17 mouse cellular contexts compared by ENCODE assay signal in genomic region chr5:61985211-61985610, GRCm38 (mm10).
DNase-seq lines count a peak whose midpoint lies in the region; ATAC-seq and TF ChIP-seq lines count a peak whose summit lies in the region.
"Had no signal": no experiment of that assay in that cellular context is flagged by ENCODE, and none has a peak within 500 bp of the region (broad histone marks: within the 10 kb centered on the region; RNA-seq: fewer than 3 reads in every experiment).

No protein-coding gene starts in this region.

- H3K9me3 ChIP-seq in forebrain, embryonic 13.5 days (replicated peaks): no peaks in the 10 kb centered on the region
- no peaks in the 10 kb centered on the region for H3K9me3 ChIP-seq in forebrain, embryonic 12.5 days
- no peaks in the 10 kb centered on the region for H3K9me3 ChIP-seq in hindbrain, postnatal 0 days (ENCODE audit: low read length)
- no peaks in the 10 kb centered on the region for H3K9me3 ChIP-seq in hindbrain, embryonic 11.5 days (ENCODE audit: control insufficient read depth, low read length)
- H3K9me3 ChIP-seq: embryonic facial prominence, embryonic 13.5 days; forebrain, embryonic 15.5 days had no signal

- H3K4me1 ChIP-seq in forebrain, embryonic 13.5 days: no peaks in the 10 kb centered on the region
- no peaks in the 10 kb centered on the region for H3K4me1 ChIP-seq in forebrain, embryonic 12.5 days
- no peaks in the 10 kb centered on the region for H3K4me1 ChIP-seq in hindbrain, postnatal 0 days (ENCODE audit: insufficient read depth, low read length)
- H3K4me1 ChIP-seq in hindbrain, embryonic 11.5 days (replicated peaks; ENCODE audit: control insufficient read depth, insufficient read depth, low read length): no peaks in the 10 kb centered on the region
- H3K4me1 ChIP-seq: embryonic facial prominence, embryonic 13.5 days; forebrain, embryonic 15.5 days had no signal

- H3K27ac ChIP-seq in forebrain, embryonic 13.5 days: no peak overlapping the region
- no peak overlapping the region for H3K27ac ChIP-seq in forebrain, embryonic 12.5 days
- H3K27ac ChIP-seq in hindbrain, postnatal 0 days: no peak overlapping the region
- H3K27ac ChIP-seq in hindbrain, embryonic 11.5 days (ENCODE audit: low read depth, low read length): no peak overlapping the region
- H3K27ac ChIP-seq: embryonic facial prominence, embryonic 13.5 days; forebrain, embryonic 15.5 days had no signal

- H3K27me3 ChIP-seq in forebrain, embryonic 13.5 days: no peaks in the 10 kb centered on the region
- H3K27me3 ChIP-seq in forebrain, embryonic 12.5 days: no peaks in the 10 kb centered on the region
- no peaks in the 10 kb centered on the region for H3K27me3 ChIP-seq in hindbrain, postnatal 0 days (ENCODE audit: insufficient read depth, low read length)
- H3K27me3 ChIP-seq in hindbrain, embryonic 11.5 days (ENCODE audit: control insufficient read depth, insufficient read depth, low read length): no peaks in the 10 kb centered on the region
- H3K27me3 ChIP-seq: embryonic facial prominence, embryonic 13.5 days; forebrain, embryonic 15.5 days had no signal

- no peak for TF ChIP-seq POLR2A in brain, embryonic 14.5 days (IDR thresholded peaks at IDR 0.05; ENCODE audit: borderline replicate concordance, extremely low read depth, insufficient read depth, insufficient read length, poor library complexity, severe bottlenecking)

- WGBS in forebrain, embryonic 13.5 days: 36% methylated on average over 1 of the region's 1 CpGs
- WGBS in forebrain, embryonic 12.5 days: 39% methylated on average over 1 of the region's 1 CpGs
- WGBS in hindbrain, postnatal 0 days: 20% methylated on average over 1 of the region's 1 CpGs
- whole genome bisulfite sequencing in hindbrain, embryonic 11.5 days: 80% methylated on average over 1 of the region's 1 CpGs

- no peak overlapping the region for H3K9ac ChIP-seq in forebrain, embryonic 13.5 days
- H3K9ac ChIP-seq in forebrain, embryonic 12.5 days: no peak overlapping the region
- H3K9ac ChIP-seq in hindbrain, postnatal 0 days (replicated peaks; ENCODE audit: low read length): no peak overlapping the region
- H3K9ac ChIP-seq in hindbrain, embryonic 11.5 days (ENCODE audit: low read depth, low read length): no peak overlapping the region
- H3K9ac ChIP-seq: embryonic facial prominence, embryonic 13.5 days; forebrain, embryonic 15.5 days; forebrain, postnatal 0 days had no signal

- H3K4me2 ChIP-seq in forebrain, embryonic 13.5 days: no peak overlapping the region
- no peak overlapping the region for H3K4me2 ChIP-seq in forebrain, embryonic 12.5 days
- H3K4me2 ChIP-seq in hindbrain, postnatal 0 days (ENCODE audit: low read depth, low read length): no peak overlapping the region
- H3K4me2 ChIP-seq in hindbrain, embryonic 11.5 days (replicated peaks; ENCODE audit: low read depth, low read length): no peak overlapping the region
- H3K4me2 ChIP-seq: embryonic facial prominence, embryonic 13.5 days; forebrain, embryonic 15.5 days had no signal

- H3K36me3 ChIP-seq in forebrain, embryonic 13.5 days (ENCODE audit: poor library complexity, severe bottlenecking): no peaks in the 10 kb centered on the region
- no peaks in the 10 kb centered on the region for H3K36me3 ChIP-seq in forebrain, embryonic 12.5 days (replicated peaks)
- H3K36me3 ChIP-seq in hindbrain, postnatal 0 days (ENCODE audit: insufficient read depth, low read length): no peaks in the 10 kb centered on the region
- H3K36me3 ChIP-seq in hindbrain, embryonic 11.5 days (ENCODE audit: control insufficient read depth, insufficient read depth, low read length): no peaks in the 10 kb centered on the region
- H3K36me3 ChIP-seq: embryonic facial prominence, embryonic 13.5 days; forebrain, embryonic 15.5 days had no signal

- no peak for TF ChIP-seq CTCF in hindbrain, postnatal 0 days (IDR thresholded peaks at IDR 0.05; ENCODE audit: low read depth)
- TF ChIP-seq CTCF in brain, embryonic 14.5 days (IDR thresholded peaks at IDR 0.05; ENCODE audit: borderline replicate concordance, extremely low read depth, insufficient read depth, insufficient read length): no peak

- H3K4me3 ChIP-seq in forebrain, embryonic 13.5 days: no peak overlapping the region
- no peak overlapping the region for H3K4me3 ChIP-seq in forebrain, embryonic 12.5 days (replicated peaks)
- H3K4me3 ChIP-seq in hindbrain, postnatal 0 days (ENCODE audit: low read length): no peak overlapping the region
- no peak overlapping the region for H3K4me3 ChIP-seq in hindbrain, embryonic 11.5 days (ENCODE audit: low read depth, low read length)
- H3K4me3 ChIP-seq: embryonic facial prominence, embryonic 13.5 days; forebrain, embryonic 15.5 days had no signal

- DNase-seq in hindbrain, postnatal 0 days (ENCODE audit: low spot score): peak; percentile 4
- no peak for DNase-seq in hindbrain, embryonic 11.5 days (ENCODE audit: low spot score)
- DNase-seq in brain, embryonic 14.5 days (ENCODE audit: low read depth): peak; percentile 76
- DNase-seq in spleen, postnatal 10 days (ENCODE audit: low spot score in 2 of 2): no peak
- DNase-seq: adrenal gland, adult 2 months; adrenal gland, postnatal 10 days; adrenal gland, postnatal 25 days; cerebellum, adult 11-12 months; cerebellum, adult 2 months; cerebellum, adult 9-10 months; cerebellum, postnatal 10 days; cerebellum, postnatal 25 days; forebrain, postnatal 0 days had no signal

- ATAC-seq in forebrain, embryonic 13.5 days: peak; percentile 45; the same call in 1 of the 2 replicates
- ATAC-seq in forebrain, embryonic 12.5 days (ENCODE audit: low FRiP score): no peak
- ATAC-seq in hindbrain, postnatal 0 days: no peak
- ATAC-seq in hindbrain, embryonic 11.5 days (ENCODE audit: low FRiP score): no peak
- ATAC-seq: forebrain, embryonic 15.5 days; forebrain, postnatal 0 days had no signal

Comparison
In these comparisons a context has a peak if more than half of its experiments do, and no peak if none do; other contexts are left out.
1. DNase-seq: peak in hindbrain, postnatal 0 days (single experiment) and brain, embryonic 14.5 days (single experiment); none in hindbrain, embryonic 11.5 days (single experiment) and spleen, postnatal 10 days (0 of 2).